Mouse (Mus musculus): Measurements from ENCODE around the gene Heg1.

Gene Heg1

DNA sequence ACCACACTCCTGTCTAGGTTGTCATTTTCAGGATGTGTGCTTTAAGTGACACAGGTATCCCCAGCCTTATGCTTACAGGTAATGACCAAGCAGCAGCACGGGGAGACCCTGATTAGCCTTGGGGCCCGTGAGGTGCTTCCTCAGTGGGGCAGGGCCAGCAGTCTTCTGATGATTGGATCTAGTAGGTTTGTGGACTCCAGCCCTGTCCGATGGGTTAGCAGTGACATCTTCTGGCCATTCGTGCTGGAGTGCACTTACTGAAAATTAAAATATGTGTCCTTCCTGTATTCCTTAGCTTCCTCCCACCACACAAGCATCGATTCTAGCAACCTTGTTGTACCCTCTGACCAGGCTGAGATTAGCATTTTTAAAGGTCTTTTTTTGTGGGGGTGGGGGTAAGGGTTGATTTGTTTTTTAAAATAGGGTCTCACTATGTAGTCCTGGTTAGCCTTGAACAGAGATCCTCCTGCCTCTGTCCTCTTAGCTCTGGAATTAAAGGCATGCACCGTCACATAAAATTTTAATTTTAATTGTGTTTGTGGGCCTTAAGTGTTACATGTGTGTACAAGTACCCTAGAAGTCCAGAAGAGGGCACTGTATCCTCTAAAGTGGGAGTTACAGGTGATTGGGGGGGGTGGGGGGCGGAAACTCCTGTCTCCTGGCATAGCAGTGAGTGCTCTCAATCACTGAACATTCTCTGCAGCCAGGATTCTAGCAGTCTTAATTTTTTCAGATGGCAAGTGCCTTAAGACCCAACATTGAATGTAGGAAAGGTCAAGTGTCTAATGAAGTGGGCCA is 60.7 kb downstream of the Heg1 start:
- DNase-seq (ENCODE audit: low read depth), result no peak

DNA sequence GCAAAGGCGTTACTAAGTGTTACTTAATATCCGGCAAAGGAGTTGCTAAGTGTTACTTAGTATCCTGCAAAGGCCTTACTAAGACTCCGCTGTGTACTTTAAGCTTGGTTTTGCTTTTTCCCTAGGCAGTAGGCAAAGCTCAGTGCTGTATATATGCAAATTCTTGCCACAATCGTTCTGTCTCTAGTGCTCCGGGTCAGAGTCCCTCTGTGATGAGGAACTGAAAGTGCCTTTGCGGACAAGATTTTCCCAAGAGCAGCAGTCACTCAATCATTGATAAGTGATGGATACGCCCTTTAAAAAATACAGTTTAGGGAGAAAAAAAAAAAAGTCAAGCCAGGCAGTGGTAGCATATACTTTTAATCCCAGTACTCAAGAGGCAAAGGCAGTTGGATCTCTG is 61.3 kb downstream of the Heg1 start:
- no peak for DNase-seq (ENCODE audit: low read depth)

DNA sequence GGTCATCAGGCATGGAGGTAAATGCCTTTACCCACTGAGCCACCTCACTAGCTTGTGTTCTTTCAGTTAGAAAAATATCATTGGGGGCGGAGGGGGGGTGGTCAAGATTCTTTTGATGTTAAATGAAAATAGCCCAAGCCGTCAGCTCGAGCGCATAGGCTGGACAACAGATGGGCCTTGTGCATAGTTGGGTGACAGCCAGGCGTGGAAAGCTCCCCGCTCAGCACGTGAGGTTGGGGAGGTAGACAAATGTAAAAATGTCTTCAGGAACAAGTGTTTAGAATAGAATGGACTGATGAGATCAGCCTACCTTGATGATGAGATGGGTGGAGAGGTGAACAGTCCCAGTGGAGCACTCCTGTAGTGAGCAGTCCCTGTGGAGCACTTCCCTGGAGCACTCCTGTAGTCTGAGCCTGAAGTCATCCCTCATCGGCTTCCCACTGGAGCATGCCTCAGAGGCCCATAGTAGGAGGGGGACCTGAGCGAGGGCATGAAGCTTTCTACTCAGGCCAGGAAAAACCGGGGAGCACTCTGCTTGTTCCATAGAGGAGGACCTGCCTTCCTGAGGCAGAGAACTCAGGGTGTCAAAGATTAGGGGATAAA is 62.0 kb downstream of the Heg1 start:
- no peak for DNase-seq (ENCODE audit: low read depth)

DNA sequence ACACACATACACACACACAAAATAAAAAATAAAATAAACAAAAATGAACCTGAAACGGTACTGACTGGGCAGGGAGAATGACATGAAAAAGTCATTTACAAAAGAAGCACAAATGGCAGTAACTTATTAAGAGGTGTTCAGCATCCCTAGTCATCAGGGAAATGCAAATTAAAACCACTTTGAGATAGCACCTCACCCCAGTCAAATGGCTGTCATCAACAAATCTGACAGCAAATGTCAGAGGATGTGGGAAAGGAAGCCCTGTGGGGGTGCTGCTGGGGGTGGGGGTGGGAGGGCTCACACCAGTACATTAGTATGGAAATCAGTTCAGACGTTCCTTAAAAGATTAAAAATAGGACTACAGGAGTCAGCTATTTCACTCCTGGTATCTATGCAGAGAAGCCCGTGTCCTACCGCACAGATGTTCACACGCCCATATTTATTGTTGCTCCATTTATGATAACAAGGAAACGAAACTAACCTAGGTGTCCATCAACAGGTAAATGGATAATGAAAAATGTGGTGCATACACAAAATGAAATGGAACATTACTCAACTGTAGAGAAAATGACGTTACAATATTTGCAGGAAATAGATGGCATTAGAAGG is 63.3 kb downstream of the Heg1 start:
- DNase-seq (ENCODE audit: low read depth), result no peak

- DNase-seq (ENCODE audit: low read depth), result no peak
Observed at GRCm38 (mm10) chr16:33747994-33748393, 63.8 kb downstream of the Heg1 start.

- DNase-seq (ENCODE audit: low read depth), result no peak
Observed at GRCm38 (mm10) chr16:33751152-33751551, 67.0 kb downstream of the Heg1 start.

- DNase-seq (ENCODE audit: low read depth), result no peak
Observed at GRCm38 (mm10) chr16:33751590-33751989, 67.4 kb downstream of the Heg1 start.

DNA sequence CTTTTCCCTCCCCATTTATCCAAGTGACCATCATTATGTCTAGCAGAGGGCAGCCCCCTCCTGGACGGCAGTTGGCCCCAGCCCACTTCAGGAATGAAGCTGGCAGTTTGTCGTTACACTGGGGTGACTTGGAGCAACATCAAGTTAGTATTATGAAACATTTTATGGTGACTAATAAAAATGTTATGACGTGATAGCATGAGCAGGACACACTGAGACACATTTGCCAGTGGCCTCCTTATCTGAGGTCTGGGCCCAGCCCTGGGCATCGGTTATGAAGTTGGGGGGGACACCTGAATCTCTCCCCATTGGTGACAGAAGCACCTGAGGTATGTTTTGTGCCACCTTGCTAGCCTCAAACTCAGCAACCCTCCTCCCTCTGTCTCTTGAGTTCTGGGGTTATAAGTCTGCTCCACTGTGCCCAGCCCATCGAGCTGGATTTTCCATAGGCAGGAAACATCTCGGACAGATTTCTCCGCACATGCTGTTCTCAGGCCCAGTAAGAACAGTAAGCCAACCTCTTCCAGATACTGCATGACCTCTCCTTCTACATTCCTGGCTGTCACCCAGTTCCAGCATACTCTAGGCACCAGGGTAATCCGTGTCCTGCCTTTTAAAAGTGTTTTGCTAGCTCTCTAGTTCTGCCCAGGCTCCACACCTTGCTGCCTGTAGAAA is 68.9 kb downstream of the Heg1 start:
- DNase-seq (ENCODE audit: low read depth), result no peak

- DNase-seq (ENCODE audit: low read depth), result no peak
Observed at GRCm38 (mm10) chr16:33755293-33755692, 71.1 kb downstream of the Heg1 start.

DNA sequence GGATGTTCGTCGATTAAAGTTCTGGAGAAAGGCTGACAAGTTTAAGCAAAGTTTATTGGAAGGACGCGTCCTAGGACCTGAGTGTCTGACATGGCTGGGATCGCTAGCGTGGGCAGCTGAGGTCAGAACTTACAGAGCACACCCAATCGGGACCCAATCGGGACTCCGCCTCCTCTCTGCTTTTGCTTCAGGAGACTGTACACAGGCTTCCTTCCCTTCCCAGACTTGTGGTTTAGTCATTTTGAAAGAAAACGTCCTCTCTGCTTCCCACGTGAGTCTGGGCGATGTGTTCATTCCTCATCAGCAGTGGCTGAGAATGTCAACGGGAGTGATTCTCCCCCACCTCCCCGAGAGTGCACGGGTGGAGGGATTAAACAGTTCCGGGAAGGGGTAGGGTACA is 71.8 kb downstream of the Heg1 start:
- no peak for DNase-seq (ENCODE audit: low read depth)

- no peak for DNase-seq (ENCODE audit: low read depth)
Observed at GRCm38 (mm10) chr16:33756396-33756795, 72.2 kb downstream of the Heg1 start.

- DNase-seq (ENCODE audit: low read depth), result no peak
Observed at GRCm38 (mm10) chr16:33759207-33759606, 75.0 kb downstream of the Heg1 start.

GRCm38 (mm10) chr16:33760542-33760941 is 76.4 kb downstream of the Heg1 start:
- DNase-seq (ENCODE audit: low read depth), result no peak

DNA sequence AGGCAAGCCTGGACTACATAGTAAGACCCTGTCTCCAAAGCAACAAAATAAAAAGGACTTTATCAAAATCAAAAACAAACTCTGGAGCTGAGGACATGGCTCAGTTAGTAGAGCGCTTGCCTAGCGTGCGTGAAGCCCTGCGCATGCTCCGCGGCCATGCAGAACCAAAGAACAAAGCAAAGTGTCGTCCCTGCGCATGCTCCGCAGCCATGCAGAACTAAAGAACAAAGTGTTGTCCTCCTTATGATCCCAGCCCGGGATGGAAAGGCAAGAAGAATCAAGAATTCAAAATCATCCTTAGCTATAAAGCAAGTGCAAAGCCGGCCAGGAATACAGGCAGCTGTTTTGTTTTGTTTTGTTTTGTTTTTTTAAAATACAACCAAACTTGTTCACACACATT is 76.8 kb downstream of the Heg1 start:
- DNase-seq (ENCODE audit: low read depth), result no peak

- no peak for DNase-seq (ENCODE audit: low read depth)
Observed at GRCm38 (mm10) chr16:33764501-33765193, 80.5 kb downstream of the Heg1 start.

GRCm38 (mm10) chr16:33765477-33765876 is 81.3 kb downstream of the Heg1 start:
- DNase-seq (ENCODE audit: low read depth), result no peak

- no peak for DNase-seq (ENCODE audit: low read depth)
Observed at GRCm38 (mm10) chr16:33766309-33766708, 82.1 kb downstream of the Heg1 start.

- DNase-seq (ENCODE audit: low read depth), result no peak
Observed at GRCm38 (mm10) chr16:33766757-33767156, 82.6 kb downstream of the Heg1 start.

DNA sequence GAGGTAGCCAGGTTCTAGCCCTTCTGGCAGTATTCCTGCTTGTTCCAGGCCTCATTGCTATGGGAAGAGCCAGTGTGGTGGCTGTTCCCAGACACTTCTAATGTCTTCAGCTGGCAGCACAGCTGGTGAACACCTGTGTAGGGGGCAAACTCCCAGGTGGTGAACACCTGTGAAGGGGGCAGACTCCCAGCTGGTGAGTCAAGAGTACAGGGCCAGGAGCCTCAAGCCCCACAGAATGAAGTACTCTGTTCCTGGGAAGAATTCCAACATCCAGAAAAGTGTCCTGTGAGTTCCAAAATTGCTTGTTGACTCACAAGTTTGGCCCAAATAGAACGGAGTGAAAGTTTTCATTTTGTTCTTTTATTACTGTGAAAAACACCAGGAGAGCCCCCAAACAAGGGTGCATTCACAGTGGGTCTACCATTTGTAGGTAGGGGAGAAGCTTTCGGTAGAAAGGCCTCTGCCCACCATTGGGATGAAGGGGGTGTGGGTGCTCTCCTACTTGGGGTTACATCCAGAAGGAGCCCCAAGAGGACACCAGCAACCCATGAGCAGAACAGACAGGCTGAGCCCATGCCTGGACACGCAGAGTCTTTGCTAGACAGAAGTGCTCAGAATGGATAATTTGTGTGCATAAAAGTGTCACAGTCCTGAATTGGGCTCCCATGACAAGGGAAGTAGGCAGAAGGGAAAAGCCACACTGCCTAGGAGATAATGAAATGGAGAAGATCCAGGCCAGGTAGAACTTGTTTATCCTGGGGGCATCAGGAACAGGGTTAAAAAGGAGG is 84.5 kb downstream of the Heg1 start:
- no peak for DNase-seq (ENCODE audit: low read depth)

DNA sequence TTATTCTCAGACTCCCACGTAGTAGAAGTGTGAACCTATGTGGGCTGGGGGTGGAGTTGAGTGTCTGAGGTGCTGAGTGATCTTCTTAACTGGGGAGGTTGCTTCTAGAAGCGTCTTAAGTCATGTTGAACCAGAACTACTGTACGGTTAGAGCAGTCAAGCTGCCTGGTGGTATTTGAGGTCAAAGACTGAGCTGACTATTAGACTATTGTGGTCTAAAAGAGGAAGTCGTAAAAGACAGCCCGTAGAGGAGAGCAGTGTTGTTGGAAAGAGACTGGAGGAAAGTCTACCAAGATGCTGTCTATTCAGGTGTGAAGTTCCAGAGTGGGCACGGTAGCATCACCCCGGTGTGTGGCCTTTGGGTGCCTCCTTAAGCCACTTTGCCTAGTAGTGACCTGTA is 85.7 kb downstream of the Heg1 start:
- DNase-seq (ENCODE audit: low read depth), result no peak

DNA sequence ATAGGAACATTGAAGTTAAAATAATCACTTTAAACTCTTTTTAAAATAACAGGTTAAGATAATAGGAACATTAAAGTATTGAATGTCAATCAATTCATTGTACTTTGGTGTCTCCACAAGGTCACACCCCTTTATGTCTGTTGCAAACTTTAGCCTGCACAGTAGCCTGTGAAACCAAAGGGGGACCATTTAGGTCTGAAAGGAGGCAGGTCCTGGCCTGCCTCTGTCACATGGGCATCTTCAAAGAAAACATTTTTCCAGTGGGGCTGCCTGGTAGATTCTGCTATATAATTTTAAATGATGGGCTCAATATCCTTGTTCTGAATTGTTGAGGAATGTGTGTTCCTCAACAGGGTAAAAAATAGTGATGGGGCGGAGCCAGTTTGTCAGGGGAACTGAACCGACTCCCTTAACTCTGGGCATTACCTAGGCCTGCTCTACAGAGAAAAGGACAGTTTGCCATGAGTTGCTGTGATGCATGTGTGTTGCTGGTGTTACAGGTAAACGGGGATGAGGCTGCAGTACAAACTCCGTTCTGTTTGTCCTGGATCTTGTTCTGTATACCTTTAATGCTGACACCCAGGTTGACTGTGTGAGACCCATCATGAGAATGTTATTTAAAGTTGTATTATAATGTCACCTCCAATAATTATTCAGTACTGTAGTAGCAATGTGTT is 86.7 kb downstream of the Heg1 start:
- no peak for DNase-seq (ENCODE audit: low read depth)
